Mouse (Mus musculus): ENCODE data around the gene Cdc42ep4. TPM values are rescaled to one million over a fixed set of nuclear protein-coding genes. Genes with fewer than 3 reads are reported as not detected.

Gene Cdc42ep4
- polyA plus RNA-seq, 1 experiment from 2014 or later = 119 TPM

Other genes starting within 250 kb of the Cdc42ep4 start
- 1.3 and 1.5 TPM in 2 replicates for gene Sstr2, start 132.5 kb downstream of the Cdc42ep4 start, polyA plus RNA-seq (2015; fragmentation: Nextera tagmentation; extraction: Ambion mirVana)
- 24.3 and 27.4 TPM in 2 replicates for gene Cog1, start 102.7 kb downstream of the Cdc42ep4 start, polyA plus RNA-seq (2015; fragmentation: Nextera tagmentation; extraction: Ambion mirVana)
- gene Slc39a11, start 101.8 kb downstream of the Cdc42ep4 start, polyA plus RNA-seq (2015; fragmentation: Nextera tagmentation; extraction: Ambion mirVana) = 21.3 and 26.3 TPM in 2 replicates
- gene Fam104a, start 67.7 kb downstream of the Cdc42ep4 start, polyA plus RNA-seq (2015; fragmentation: Nextera tagmentation; extraction: Ambion mirVana) = 49.0 and 50.1 TPM in 2 replicates
- gene D11Wsu47e, start 67.5 kb downstream of the Cdc42ep4 start, polyA plus RNA-seq (2015; fragmentation: Nextera tagmentation; extraction: Ambion mirVana) = 23.5 and 24.4 TPM in 2 replicates
- 1.5 and 1.7 TPM in 2 replicates for gene Cpsf4l, start 41.9 kb downstream of the Cdc42ep4 start, polyA plus RNA-seq (2015; fragmentation: Nextera tagmentation; extraction: Ambion mirVana)